Mouse (Mus musculus) midbrain, embryonic 16.5 days (tissue): ENCODE measurements around the gene Trappc13. TPM values are rescaled to one million over a fixed set of nuclear protein-coding genes. Genes with fewer than 3 reads are reported as not detected.
A peak's percentile ranks its signal among the peaks of the same experiment; 100 is the strongest.
"Not testable (repeated sequence)": the region's sequence is repeated elsewhere in the genome, so short reads cannot be mapped to it uniquely, and the experiment has no call there.

Experiments
- ATAC-seq: fragments of 200-750 bp; cut with Nextera tagmentation; 2 replicates; pipeline ENCODE4 v1.8.0; 2017; ENCODE audit warnings: moderate TSS enrichment
- H3K27ac ChIP-seq: fragments of 300-500 bp; sonication (generic); 2 replicates; pipeline ENCODE4 v1.5.1; 2014; ENCODE audit warnings: mild to moderate bottlenecking, low read length, mixed read lengths
- H3K27me3 ChIP-seq: fragments of 300-500 bp; sonication (generic); 2 replicates; pipeline ENCODE4 v1.6.1; 2014; ENCODE audit warnings: low read depth, low read length, mixed read lengths; ENCODE audit not compliant: control insufficient read depth, insufficient read depth
- H3K36me3 ChIP-seq: fragments of 300-500 bp; sonication (generic); 2 replicates; pipeline ENCODE4 v1.6.1; 2014; ENCODE audit warnings: mild to moderate bottlenecking, low read length, moderate library complexity, mixed read lengths; ENCODE audit not compliant: control insufficient read depth, insufficient read depth
- H3K4me1 ChIP-seq: fragments of 300-500 bp; sonication (generic); 2 replicates; pipeline ENCODE4 v1.6.1; 2014; ENCODE audit warnings: mild to moderate bottlenecking, low read length, mixed read lengths; ENCODE audit not compliant: control insufficient read depth, insufficient read depth
- H3K4me2 ChIP-seq: fragments of 300-500 bp; sonication (generic); 2 replicates; pipeline ENCODE4 v1.6.1; 2014; ENCODE audit warnings: mild to moderate bottlenecking, low read length, mixed read lengths
- H3K4me3 ChIP-seq: fragments of 300-500 bp; sonication (generic); 2 replicates; pipeline ENCODE4 v1.5.1; 2014; ENCODE audit warnings: low read depth, mild to moderate bottlenecking, low read length, moderate library complexity, mixed read lengths
- H3K9ac ChIP-seq: fragments of 300-500 bp; sonication (generic); 2 replicates; pipeline ENCODE4 v1.6.1; 2014; ENCODE audit warnings: low read depth, low read length, mixed read lengths
- H3K9me3 ChIP-seq: fragments of 300-500 bp; sonication (generic); replicated peaks from 2 replicates; pipeline ENCODE4 v1.6.1; 2014; ENCODE audit warnings: mild to moderate bottlenecking, low read length, mixed read lengths; ENCODE audit not compliant: control insufficient read depth, poor library complexity, severe bottlenecking
- WGBS: fragments of 180-500 bp; shearing (Covaris S2); extraction: QIAGEN DNeasy Blood & Tissue Kit; methylation state at CpG from one replicate; pipeline ENCODE4 v1.1.7; 2014; 5-methylcytosine and 5-hydroxymethylcytosine counted together
- polyA plus RNA-seq: library from polyadenylated mRNA; unstranded; fragments of >200 nt; fragmentation: Nextera tagmentation; extraction: Ambion mirVana; gene quantifications from 2 replicates; pipeline ENCODE4 v1.2.1, GENCODE M21; 2015

The Trappc13 gene
- 51.6 and 61.1 TPM in 2 replicates for polyA plus RNA-seq

GRCm38 (mm10) chr13:104177796-104178649 is at the start of gene Trappc13:
Gene Trappc13, minus strand, starts transcription at chr13:104178469.
- H3K36me3 ChIP-seq: no peaks in the 10 kb centered on the region
- WGBS: under 1% methylated on average over 32 of the region's 32 CpGs

GRCm38 (mm10) chr13:104227478-104227877 is 49.2 kb upstream of the Trappc13 start:
- Histone ChIP-seq H3K27ac (no peak overlapping the region), H3K36me3 (no peaks in the 10 kb centered on the region), H3K27me3 (no peaks in the 10 kb centered on the region), H3K9ac (no peak overlapping the region), H3K9me3 (no peaks in the 10 kb centered on the region), H3K4me3 (peak overlapping the region; percentile 85), H3K4me2 (peak overlapping the region; percentile 81), H3K4me1 (peaks cover 16% of the 10 kb centered on the region)
- WGBS: 74% methylated on average over 3 of the region's 3 CpGs
- no peak for ATAC-seq

More at GRCm38 (mm10) chr13:104177796-104178649, at the start of gene Trappc13:
- H3K4me3 ChIP-seq: peak within 1 kb of the TSS; percentile 94
- peak within 1 kb of the TSS; percentile 92 for H3K9ac ChIP-seq
- no peaks in the 10 kb centered on the region for H3K9me3 ChIP-seq
- peaks cover 20% of the 10 kb centered on the region for H3K4me1 ChIP-seq
- H3K27me3 ChIP-seq: no peaks in the 10 kb centered on the region
- peak within 1 kb of the TSS; percentile 78 for H3K27ac ChIP-seq
- peak within 1 kb of the TSS; percentile 87 for H3K4me2 ChIP-seq
- ATAC-seq: peak; percentile 96

GRCm38 (mm10) chr13:104204313-104204712 is 26.0 kb upstream of the Trappc13 start:
- ATAC-seq: no peak
- H3K9me3 ChIP-seq: no peaks in the 10 kb centered on the region
- 60% methylated on average over 1 of the region's 1 CpGs for WGBS
- H3K4me2 ChIP-seq: no peak overlapping the region
- H3K27me3 ChIP-seq: no peaks in the 10 kb centered on the region
- H3K4me1 ChIP-seq: no peaks in the 10 kb centered on the region
- no peak overlapping the region for H3K4me3 ChIP-seq
- H3K9ac ChIP-seq: no peak overlapping the region
- 0 out of 2 replicates have a peak, but pooled peaks cover 3% of the 10 kb centered on the region for H3K36me3 ChIP-seq
- H3K27ac ChIP-seq: no peak overlapping the region

GRCm38 (mm10) chr13:104195891-104196290 is 17.6 kb upstream of the Trappc13 start:
- not testable (repeated sequence) for H3K9ac ChIP-seq, H3K27me3 ChIP-seq, H3K4me1 ChIP-seq, H3K9me3 ChIP-seq, ATAC-seq, H3K27ac ChIP-seq, H3K4me3 ChIP-seq, H3K4me2 ChIP-seq
- peaks cover 15% of the 10 kb centered on the region for H3K36me3 ChIP-seq

GRCm38 (mm10) chr13:104187357-104187756 is 9.1 kb upstream of the Trappc13 start:
- WGBS: 92% methylated on average over 4 of the region's 4 CpGs
- Histone ChIP-seq H3K27ac (no peak overlapping the region), H3K27me3 (no peaks in the 10 kb centered on the region), H3K4me2 (no peak overlapping the region), H3K4me1 (no peaks in the 10 kb centered on the region), H3K36me3 (peaks cover 15% of the 10 kb centered on the region), H3K9ac (no peak overlapping the region), H3K4me3 (no peak overlapping the region), H3K9me3 (no peaks in the 10 kb centered on the region)
- no peak for ATAC-seq

- peak; percentile 10 for ATAC-seq
- Histone ChIP-seq H3K9me3 (no peaks in the 10 kb centered on the region), H3K4me3 (peak overlapping the region; percentile 94), H3K27ac (peak overlapping the region; percentile 77), H3K4me2 (peak overlapping the region; percentile 72), H3K27me3 (no peaks in the 10 kb centered on the region), H3K4me1 (peaks cover 20% of the 10 kb centered on the region), H3K36me3 (no peaks in the 10 kb centered on the region), H3K9ac (peak overlapping the region; percentile 92)
- 22% methylated on average over 13 of the region's 13 CpGs for WGBS
These were observed 1.1 kb upstream of the Trappc13 start for GRCm38 (mm10) chr13:104179176-104179888.

GRCm38 (mm10) chr13:104178650-104179121 is 417 bp upstream of the Trappc13 start, which contains the start of gene Trim23:
Gene Trim23, plus strand, starts transcription at chr13:104178797.
- H3K9me3 ChIP-seq: no peaks in the 10 kb centered on the region
- H3K9ac ChIP-seq: peak within 1 kb of the TSS; percentile 92
- ATAC-seq: peak; percentile 99
- no peaks in the 10 kb centered on the region for H3K27me3 ChIP-seq
- peak within 1 kb of the TSS; percentile 87 for H3K4me2 ChIP-seq
- peak within 1 kb of the TSS; percentile 94 for H3K4me3 ChIP-seq
- WGBS: under 1% methylated on average over 38 of the region's 38 CpGs
- H3K27ac ChIP-seq: peak within 1 kb of the TSS; percentile 78
- no peaks in the 10 kb centered on the region for H3K36me3 ChIP-seq
- peaks cover 20% of the 10 kb centered on the region for H3K4me1 ChIP-seq

GRCm38 (mm10) chr13:104176874-104177273 is 1.4 kb downstream of the Trappc13 start:
- 78% methylated on average over 3 of the region's 3 CpGs for WGBS
- Histone ChIP-seq H3K9ac (no peak overlapping the region), H3K27me3 (no peaks in the 10 kb centered on the region), H3K27ac (no peak overlapping the region), H3K9me3 (no peaks in the 10 kb centered on the region), H3K4me2 (peak overlapping the region; percentile 49), H3K4me3 (peak overlapping the region; percentile 14; the same call in 1 of the 2 replicates), H3K36me3 (no peaks in the 10 kb centered on the region), H3K4me1 (peaks cover 20% of the 10 kb centered on the region)
- no peak for ATAC-seq
